Mouse (Mus musculus) embryonic facial prominence, embryonic 12.5 days (tissue): ENCODE data around the gene Gipc3. TPM values are rescaled to one million over a fixed set of nuclear protein-coding genes. Genes with fewer than 3 reads are reported as not detected.
A peak's percentile ranks its signal among the peaks of the same experiment; 100 is the strongest.

Experiments
- ATAC-seq: fragments of 200-750 bp; cut with Nextera tagmentation; 2 replicates; pipeline ENCODE4 v1.8.0; 2017; ENCODE audit not compliant: insufficient number of reproducible peaks, insufficient read depth, low FRiP score, low TSS enrichment
- H3K27ac ChIP-seq: fragments of 300-500 bp; sonication (generic); 2 replicates; pipeline ENCODE4 v1.5.1; 2016; ENCODE audit warnings: mild to moderate bottlenecking
- H3K27me3 ChIP-seq: fragments of 300-500 bp; sonication (generic); 2 replicates; pipeline ENCODE4 v1.6.1; 2016; ENCODE audit warnings: mild to moderate bottlenecking, moderate library complexity
- H3K36me3 ChIP-seq: fragments of 300-500 bp; sonication (generic); 2 replicates; pipeline ENCODE4 v1.6.1; 2016; ENCODE audit warnings: mild to moderate bottlenecking
- H3K4me1 ChIP-seq: fragments of 300-500 bp; sonication (generic); 2 replicates; pipeline ENCODE4 v1.6.1; 2016
- H3K4me2 ChIP-seq: fragments of 300-500 bp; sonication (generic); replicated peaks from 2 replicates; pipeline ENCODE4 v1.6.1; 2016; ENCODE audit warnings: mild to moderate bottlenecking, moderate library complexity
- H3K4me3 ChIP-seq: fragments of 300-500 bp; sonication (generic); 2 replicates; pipeline ENCODE4 v1.5.1; 2016; ENCODE audit warnings: mild to moderate bottlenecking
- H3K9ac ChIP-seq: fragments of 300-500 bp; sonication (generic); 2 replicates; pipeline ENCODE4 v1.6.1; 2016; ENCODE audit warnings: mild to moderate bottlenecking, moderate library complexity
- H3K9me3 ChIP-seq: fragments of 300-500 bp; sonication (generic); 2 replicates; pipeline ENCODE4 v1.6.1; 2016; ENCODE audit warnings: mild to moderate bottlenecking, moderate library complexity
- WGBS: fragments of 180-500 bp; shearing (Covaris S2); methylation state at CpG from one replicate; pipeline ENCODE4 v1.1.7; 2016; 5-methylcytosine and 5-hydroxymethylcytosine counted together
- polyA plus RNA-seq: library from polyadenylated mRNA; unstranded; fragments of >200 nt; fragmentation: Nextera tagmentation; extraction: Ambion mirVana; gene quantifications from 2 replicates; pipeline ENCODE4 v1.2.1, GENCODE M21; 2016

The Gipc3 gene
- polyA plus RNA-seq, 1 experiment from 2014 or later, result not detected

- no peak overlapping the region for H3K4me2 ChIP-seq
- no peak for ATAC-seq
- 79% methylated on average over 6 of the region's 6 CpGs for WGBS
- no peaks in the 10 kb centered on the region for H3K9me3 ChIP-seq
- no peak overlapping the region for H3K9ac ChIP-seq
- peaks cover 35% of the 10 kb centered on the region for H3K27me3 ChIP-seq
- H3K27ac ChIP-seq, result no peak overlapping the region
- no peak overlapping the region for H3K4me3 ChIP-seq
- H3K36me3 ChIP-seq, result peaks cover 60% of the 10 kb centered on the region
- H3K4me1 ChIP-seq, result peaks cover 22% of the 10 kb centered on the region
Observed at GRCm38 (mm10) chr10:81366477-81367206, 23.6 kb upstream of the Gipc3 start.

GRCm38 (mm10) chr10:81365672-81366476, 22.8 kb upstream of the Gipc3 start, which contains the start of gene 4930404N11Rik:
4930404N11Rik (minus strand) TSS chr10:81365816.
- ATAC-seq, result no peak

GRCm38 (mm10) chr10:81365073-81365472, 22.0 kb upstream of the Gipc3 start:
- ATAC-seq, result no peak
- 41% methylated on average over 4 of the region's 4 CpGs for WGBS
- no peaks in the 10 kb centered on the region for H3K9me3 ChIP-seq
- no peak overlapping the region for H3K27ac ChIP-seq
- peak overlapping the region; percentile 49; the same call in 1 of the 2 replicates for H3K4me2 ChIP-seq
- H3K36me3 ChIP-seq, result peaks cover 50% of the 10 kb centered on the region
- H3K4me3 ChIP-seq, result peak overlapping the region; percentile 25
- peaks cover 35% of the 10 kb centered on the region for H3K27me3 ChIP-seq
- no peak overlapping the region for H3K9ac ChIP-seq
- H3K4me1 ChIP-seq, result peaks cover 30% of the 10 kb centered on the region

More at GRCm38 (mm10) chr10:81365672-81366476, 22.8 kb upstream of the Gipc3 start, which contains the start of gene 4930404N11Rik:
- H3K9me3 ChIP-seq, result no peaks in the 10 kb centered on the region
- H3K4me3 ChIP-seq, result peak within 1 kb of the TSS; percentile 25
- H3K4me2 ChIP-seq, result peak within 1 kb of the TSS; percentile 49
- H3K27ac ChIP-seq, result no peak within 1 kb of the TSS
- peaks cover 57% of the 10 kb centered on the region for H3K36me3 ChIP-seq
- H3K4me1 ChIP-seq, result peaks cover 26% of the 10 kb centered on the region
- 0 out of 2 replicates have a peak within 1 kb of the TSS, but pooled peaks have one; percentile 49 for H3K9ac ChIP-seq
- H3K27me3 ChIP-seq, result peaks cover 35% of the 10 kb centered on the region
- WGBS, result 27% methylated on average over 10 of the region's 12 CpGs

- Histone ChIP-seq H3K27me3 (peaks cover 35% of the 10 kb centered on the region), H3K27ac (no peak overlapping the region), H3K4me3 (peak overlapping the region; percentile 25), H3K9ac (peak overlapping the region; percentile 49; the same call in 1 of the 2 replicates), H3K9me3 (no peaks in the 10 kb centered on the region), H3K4me1 (peaks cover 33% of the 10 kb centered on the region), H3K4me2 (peak overlapping the region; percentile 49), H3K36me3 (peaks cover 46% of the 10 kb centered on the region)
- no peak for ATAC-seq
- WGBS, result 12% methylated on average over 28 of the region's 28 CpGs
Observed at GRCm38 (mm10) chr10:81364666-81365065, 21.6 kb upstream of the Gipc3 start.

GRCm38 (mm10) chr10:81363436-81364346, 20.6 kb upstream of the Gipc3 start:
- no peak for ATAC-seq
- H3K4me3 ChIP-seq, result peak overlapping the region; percentile 25
- no peak overlapping the region for H3K27ac ChIP-seq
- H3K9ac ChIP-seq, result peak overlapping the region; percentile 49
- peak overlapping the region; percentile 49 for H3K4me2 ChIP-seq
- 10% methylated on average over 51 of the region's 54 CpGs for WGBS
- H3K9me3 ChIP-seq, result no peaks in the 10 kb centered on the region
- H3K27me3 ChIP-seq, result peaks cover 35% of the 10 kb centered on the region
- peaks cover 37% of the 10 kb centered on the region for H3K36me3 ChIP-seq
- H3K4me1 ChIP-seq, result peaks cover 36% of the 10 kb centered on the region

GRCm38 (mm10) chr10:81362336-81362949, 19.4 kb upstream of the Gipc3 start:
- Histone ChIP-seq H3K9me3 (no peaks in the 10 kb centered on the region), H3K27ac (no peak overlapping the region), H3K27me3 (peaks cover 35% of the 10 kb centered on the region), H3K36me3 (peaks cover 24% of the 10 kb centered on the region), H3K9ac (no peak overlapping the region), H3K4me1 (peaks cover 45% of the 10 kb centered on the region), H3K4me3 (no peak overlapping the region), H3K4me2 (no peak overlapping the region)
- ATAC-seq, result no peak
- 74% methylated on average over 12 of the region's 12 CpGs for WGBS

GRCm38 (mm10) chr10:81360721-81361120, 17.7 kb upstream of the Gipc3 start:
- Histone ChIP-seq H3K9me3 (no peaks in the 10 kb centered on the region), H3K27me3 (peaks cover 30% of the 10 kb centered on the region), H3K36me3 (peaks cover 7% of the 10 kb centered on the region; the same call in 1 of the 2 replicates), H3K9ac (no peak overlapping the region), H3K4me1 (peaks cover 45% of the 10 kb centered on the region), H3K4me3 (no peak overlapping the region), H3K27ac (no peak overlapping the region), H3K4me2 (no peak overlapping the region)
- no peak for ATAC-seq
- 65% methylated on average over 8 of the region's 8 CpGs for WGBS

GRCm38 (mm10) chr10:81358841-81359240, 15.8 kb upstream of the Gipc3 start:
- Histone ChIP-seq H3K36me3 (peaks cover 6% of the 10 kb centered on the region; the same call in 1 of the 2 replicates), H3K9ac (no peak overlapping the region), H3K9me3 (no peaks in the 10 kb centered on the region), H3K4me2 (peak overlapping the region; percentile 98), H3K27ac (no peak overlapping the region), H3K4me1 (peaks cover 32% of the 10 kb centered on the region), H3K27me3 (peaks cover 12% of the 10 kb centered on the region), H3K4me3 (no peak overlapping the region)
- no peak for ATAC-seq
- 63% methylated on average over 1 of the region's 1 CpGs for WGBS

GRCm38 (mm10) chr10:81358209-81358608, 15.1 kb upstream of the Gipc3 start:
- peak overlapping the region; percentile 75 for H3K9ac ChIP-seq
- no peak overlapping the region for H3K27ac ChIP-seq
- WGBS, result 24% methylated on average over 4 of the region's 4 CpGs
- peak overlapping the region; percentile 74 for H3K4me3 ChIP-seq
- no peak; the same call in 1 of the 2 replicates for ATAC-seq
- peaks cover 25% of the 10 kb centered on the region for H3K4me1 ChIP-seq
- H3K9me3 ChIP-seq, result no peaks in the 10 kb centered on the region
- H3K4me2 ChIP-seq, result peak overlapping the region; percentile 98
- peaks cover 6% of the 10 kb centered on the region; the same call in 1 of the 2 replicates for H3K36me3 ChIP-seq
- H3K27me3 ChIP-seq, result peaks cover 6% of the 10 kb centered on the region

- 3% methylated on average over 72 of the region's 79 CpGs for WGBS
- H3K27ac ChIP-seq, result no peak within 1 kb of the TSS
- H3K4me2 ChIP-seq, result peak within 1 kb of the TSS; percentile 98
- no peaks in the 10 kb centered on the region for H3K9me3 ChIP-seq
- H3K27me3 ChIP-seq, result no peaks in the 10 kb centered on the region
- H3K9ac ChIP-seq, result peak within 1 kb of the TSS; percentile 75
- H3K36me3 ChIP-seq, result peaks cover 6% of the 10 kb centered on the region; the same call in 1 of the 2 replicates
- H3K4me1 ChIP-seq, result peaks cover 23% of the 10 kb centered on the region
- H3K4me3 ChIP-seq, result peak within 1 kb of the TSS; percentile 74
- ATAC-seq, result peak; percentile 83
Observed at GRCm38 (mm10) chr10:81356991-81357844, 14.2 kb upstream of the Gipc3 start, which contains the start of gene Mfsd12. Mfsd12 (plus strand) TSS chr10:81357491.
